ENCODE assay signal across 9 mouse cellular contexts in genomic region chr9:115847289-115848074, GRCm38 (mm10).
DNase-seq lines count a peak whose midpoint lies in the region; ATAC-seq lines count a peak whose summit lies in the region.
"Had no signal": no experiment of that assay in that cellular context is flagged by ENCODE, and none has a peak within 500 bp of the region (broad histone marks: within the 10 kb centered on the region; RNA-seq: fewer than 3 reads in every experiment).

No protein-coding gene starts in this region.

- H3K27ac ChIP-seq in neural tube, embryonic 11.5 days (ENCODE audit: low read depth, low read length), result no peak overlapping the region
- H3K27ac ChIP-seq in liver, embryonic 13.5 days, result no peak overlapping the region

- peak; percentile 89 for ATAC-seq in neural tube, embryonic 11.5 days (ENCODE audit: insufficient read depth, low FRiP score, low TSS enrichment)
- peak; percentile 45; the same call in 1 of the 2 replicates for ATAC-seq in liver, embryonic 13.5 days (ENCODE audit: low read depth)

- no peaks in the 10 kb centered on the region for H3K27me3 ChIP-seq in neural tube, embryonic 11.5 days (ENCODE audit: control insufficient read depth, insufficient read depth, low read length)
- H3K27me3 ChIP-seq in liver, embryonic 13.5 days, result no peaks in the 10 kb centered on the region

- H3K4me1 ChIP-seq in neural tube, embryonic 11.5 days (ENCODE audit: control insufficient read depth, insufficient read depth, low read length), result no peaks in the 10 kb centered on the region
- no peaks in the 10 kb centered on the region for H3K4me1 ChIP-seq in liver, embryonic 13.5 days (replicated peaks)

- no peak overlapping the region for H3K4me3 ChIP-seq in neural tube, embryonic 11.5 days (ENCODE audit: low read depth, low read length)
- H3K4me3 ChIP-seq in liver, embryonic 13.5 days (replicated peaks), result no peak overlapping the region

- H3K9ac ChIP-seq in neural tube, embryonic 11.5 days (ENCODE audit: low read length), result no peak overlapping the region
- no peak overlapping the region for H3K9ac ChIP-seq in liver, embryonic 13.5 days

- DNase-seq in neural tube, embryonic 11.5 days (ENCODE audit: low spot score), result peak; percentile 55
- no peak for DNase-seq in neural tube, embryonic 10.5 days (ENCODE audit: extremely low spot score, low spot score)
- peak; percentile 52 for DNase-seq in forelimb bud, embryonic 11.5 days (ENCODE audit: low read depth, low spot score)
- no peak for DNase-seq in liver, embryonic 13.5 days
- no peak for DNase-seq in layer of hippocampus, adult 9-11 months
- no peak for DNase-seq in T-cell, adult 2 months (ENCODE audit: low spot score)
- DNase-seq in frontal cortex, postnatal 14 days (ENCODE audit: low spot score in 2 of 2), result no peak
- DNase-seq: cerebellum, postnatal 14 days; kidney, adult 18-20 months had no signal

- no peaks in the 10 kb centered on the region for H3K9me3 ChIP-seq in neural tube, embryonic 11.5 days (ENCODE audit: control insufficient read depth, low read length)
- no peaks in the 10 kb centered on the region for H3K9me3 ChIP-seq in liver, embryonic 13.5 days (replicated peaks)

- 47% methylated on average over 12 of the region's 12 CpGs for WGBS in neural tube, embryonic 11.5 days
- 48% methylated on average over 12 of the region's 12 CpGs for WGBS in liver, embryonic 13.5 days (ENCODE audit: insufficient replicate concordance)

- H3K4me2 ChIP-seq in neural tube, embryonic 11.5 days (ENCODE audit: low read depth), result peak overlapping the region; percentile 21; the same call in 1 of the 2 replicates
- peak overlapping the region; percentile 5; the same call in 1 of the 2 replicates for H3K4me2 ChIP-seq in liver, embryonic 13.5 days

- H3K36me3 ChIP-seq in neural tube, embryonic 11.5 days (ENCODE audit: control insufficient read depth, insufficient read depth, low read length), result no peaks in the 10 kb centered on the region
- no peaks in the 10 kb centered on the region for H3K36me3 ChIP-seq in liver, embryonic 13.5 days

Comparison
In these comparisons a context has a peak if more than half of its experiments do, and no peak if none do; other contexts are left out.
1. DNase-seq: peak in neural tube, embryonic 11.5 days (single experiment) and forelimb bud, embryonic 11.5 days (single experiment); none in neural tube, embryonic 10.5 days (single experiment), liver, embryonic 13.5 days (single experiment), layer of hippocampus, adult 9-11 months (single experiment), T-cell, adult 2 months (single experiment) and frontal cortex, postnatal 14 days (0 of 2).